Mouse (Mus musculus) lung, embryonic 16.5 days (tissue): Measurements from ENCODE around the gene Slit3. TPM values are rescaled to one million over a fixed set of nuclear protein-coding genes. Genes with fewer than 3 reads are reported as not detected.

Experiments
- ATAC-seq: fragments of 200-750 bp; cut with Nextera tagmentation; 2 replicates; pipeline ENCODE4 v1.8.0; 2017; ENCODE audit warnings: low read depth, mild to moderate bottlenecking, moderate library complexity
- H3K27ac ChIP-seq: fragments of 300-500 bp; sonication (generic); 2 replicates; pipeline ENCODE4 v1.5.1; 2014; ENCODE audit warnings: mild to moderate bottlenecking, control low read depth, low read length
- H3K27me3 ChIP-seq: fragments of 300-500 bp; sonication (generic); 2 replicates; pipeline ENCODE4 v1.6.1; 2014; ENCODE audit warnings: low read depth, low read length, mixed read lengths; ENCODE audit not compliant: control insufficient read depth, insufficient read depth
- H3K36me3 ChIP-seq: fragments of 300-500 bp; sonication (generic); 2 replicates; pipeline ENCODE4 v1.6.1; 2014; ENCODE audit warnings: low read length; ENCODE audit not compliant: control insufficient read depth, insufficient read depth
- H3K4me1 ChIP-seq: fragments of 300-500 bp; sonication (generic); replicated peaks from 2 replicates; pipeline ENCODE4 v1.6.1; 2014; ENCODE audit warnings: low read length, mixed read lengths; ENCODE audit not compliant: control insufficient read depth, insufficient read depth
- H3K4me2 ChIP-seq: fragments of 300-500 bp; sonication (generic); 2 replicates; pipeline ENCODE4 v1.6.1; 2014; ENCODE audit warnings: low read depth, low read length, control low read depth
- H3K4me3 ChIP-seq: fragments of 300-500 bp; sonication (generic); 2 replicates; pipeline ENCODE4 v1.5.1; 2014; ENCODE audit warnings: mild to moderate bottlenecking, low read length, control low read depth
- H3K9ac ChIP-seq: fragments of 300-500 bp; sonication (generic); 2 replicates; pipeline ENCODE4 v1.6.1; 2014; ENCODE audit warnings: low read length, control low read depth
- H3K9me3 ChIP-seq: fragments of 300-500 bp; sonication (generic); 2 replicates; pipeline ENCODE4 v1.6.1; 2016; ENCODE audit warnings: low read length; ENCODE audit not compliant: control insufficient read depth
- WGBS: fragments of 180-500 bp; shearing (Covaris S2); extraction: QIAGEN DNeasy Blood & Tissue Kit; methylation state at CpG from one replicate; pipeline ENCODE4 v1.1.7; 2014; 5-methylcytosine and 5-hydroxymethylcytosine counted together
- polyA plus RNA-seq: library from polyadenylated mRNA; unstranded; fragments of >200 nt; fragmentation: Nextera tagmentation; extraction: Ambion mirVana; gene quantifications from 2 replicates; pipeline ENCODE4 v1.2.1, GENCODE M21; 2015

Gene Slit3
- polyA plus RNA-seq, 1 experiment from 2014 or later: 9.1 TPM

DNA sequence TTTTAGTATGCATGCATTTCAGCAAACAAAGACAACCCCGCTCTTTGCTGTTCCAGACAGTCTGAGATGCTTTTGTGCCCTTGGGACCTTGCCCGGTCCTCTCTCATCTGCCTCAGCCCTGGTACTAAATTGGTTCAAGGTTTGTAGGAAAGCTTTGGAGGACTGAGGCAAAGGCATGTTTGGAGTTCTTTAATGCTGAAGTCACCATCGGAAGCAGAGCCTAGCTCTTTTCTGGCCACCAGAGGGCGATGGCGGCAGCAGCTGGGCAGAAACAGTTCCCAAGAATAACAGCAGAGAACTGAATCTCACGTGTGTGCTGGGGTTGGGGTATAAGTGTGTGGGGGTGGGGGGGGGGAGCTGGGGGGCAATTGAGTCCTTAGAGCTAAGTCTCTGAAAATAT lies 1.7 kb upstream of the Slit3 start:
- no peaks in the 10 kb centered on the region for H3K36me3 ChIP-seq
- H3K27ac ChIP-seq: no peak overlapping the region
- H3K9me3 ChIP-seq: no peaks in the 10 kb centered on the region
- H3K4me2 ChIP-seq: no peak overlapping the region
- 11% methylated on average over 6 of the region's 6 CpGs for WGBS
- no peak overlapping the region for H3K9ac ChIP-seq
- peaks cover 24% of the 10 kb centered on the region for H3K27me3 ChIP-seq
- ATAC-seq: no peak
- peaks cover 12% of the 10 kb centered on the region for H3K4me1 ChIP-seq
- H3K4me3 ChIP-seq: no peak overlapping the region

DNA sequence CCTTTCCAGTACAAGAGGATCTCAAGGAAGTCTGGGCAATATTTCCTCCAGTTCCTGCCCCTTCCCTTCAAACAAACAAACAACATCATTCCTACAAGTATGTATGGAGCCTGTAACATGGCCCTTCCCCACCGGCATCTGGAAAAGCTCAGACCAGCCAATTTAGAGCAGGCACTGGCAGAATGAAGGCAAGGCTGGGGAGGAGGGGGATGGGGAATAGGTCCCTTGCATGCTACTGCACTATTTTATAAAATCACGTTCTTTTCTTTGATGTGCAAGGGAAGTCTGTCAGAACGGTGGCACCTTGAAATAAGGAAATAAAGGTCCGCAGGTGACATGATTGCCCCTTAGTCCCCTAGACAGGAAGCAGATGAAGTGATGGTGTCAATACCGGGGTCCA lies 948 bp upstream of the Slit3 start:
- Histone ChIP-seq H3K27ac (no peak overlapping the region), H3K9ac (no peak overlapping the region), H3K27me3 (peaks cover 24% of the 10 kb centered on the region), H3K4me3 (no peak overlapping the region), H3K4me2 (no peak overlapping the region), H3K4me1 (peaks cover 18% of the 10 kb centered on the region), H3K36me3 (no peaks in the 10 kb centered on the region), H3K9me3 (no peaks in the 10 kb centered on the region)
- ATAC-seq: no peak
- WGBS: 30% methylated on average over 5 of the region's 5 CpGs

DNA sequence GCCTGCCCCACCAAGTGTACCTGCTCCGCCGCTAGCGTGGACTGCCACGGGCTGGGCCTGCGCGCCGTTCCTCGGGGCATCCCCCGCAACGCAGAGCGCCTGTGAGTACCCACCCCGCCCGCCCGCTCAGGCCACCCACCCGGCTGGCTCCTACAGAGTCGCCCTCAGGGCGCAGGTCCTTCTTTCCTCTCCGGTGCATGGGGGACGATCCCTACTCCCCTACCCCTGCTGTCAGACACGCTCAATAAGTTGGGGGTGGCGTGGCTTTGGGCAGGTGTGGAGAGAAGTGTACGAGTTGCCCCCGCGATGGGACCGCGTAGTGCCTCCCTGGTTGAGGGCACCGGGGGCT lies 561 bp downstream of the Slit3 start:
- H3K27me3 ChIP-seq: peaks cover 24% of the 10 kb centered on the region
- H3K4me1 ChIP-seq: peaks cover 27% of the 10 kb centered on the region
- peak overlapping the region; percentile 64 for H3K4me3 ChIP-seq
- no peaks in the 10 kb centered on the region for H3K36me3 ChIP-seq
- no peaks in the 10 kb centered on the region for H3K9me3 ChIP-seq
- ATAC-seq: 0 out of 2 replicates have a peak, but pooled peaks have one; percentile 0
- H3K9ac ChIP-seq: peak overlapping the region; percentile 65
- H3K27ac ChIP-seq: peak overlapping the region; percentile 34; the same call in 1 of the 2 replicates
- peak overlapping the region; percentile 66 for H3K4me2 ChIP-seq
- under 1% methylated on average over 24 of the region's 27 CpGs for WGBS

DNA sequence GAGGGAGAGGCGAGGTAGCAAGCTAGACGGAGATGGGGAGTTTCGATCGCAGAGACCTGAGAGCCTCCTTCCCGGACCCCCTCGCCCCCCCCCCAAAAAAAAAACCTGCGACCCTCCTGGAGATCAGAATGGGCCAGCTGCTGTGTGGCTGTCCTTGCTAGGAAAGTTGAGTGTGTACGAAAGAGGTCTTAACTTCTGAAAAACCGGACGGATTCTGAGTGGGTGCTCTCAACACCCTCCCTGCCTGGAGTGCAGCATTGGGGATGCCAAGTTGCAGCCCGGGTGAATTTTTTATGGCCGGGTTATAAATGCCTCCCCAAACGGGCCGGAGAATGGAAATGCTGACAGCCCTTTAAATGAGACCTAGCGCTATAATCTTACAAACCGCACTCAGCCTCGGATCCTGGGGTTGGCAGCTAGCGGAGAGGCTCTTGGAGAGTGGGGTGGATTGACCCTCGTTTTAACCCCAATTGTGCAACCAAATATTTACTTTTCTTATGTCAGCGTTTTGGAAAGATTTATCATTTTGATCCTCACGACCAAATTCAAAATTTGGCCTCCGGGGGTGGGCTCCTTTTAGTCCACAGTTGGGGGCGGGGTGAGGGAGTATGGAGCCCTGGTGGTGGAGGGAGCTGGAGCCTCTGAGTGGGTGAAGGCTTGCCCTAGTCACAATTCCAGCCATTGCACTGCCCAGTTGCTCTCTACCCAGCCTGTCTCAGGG lies 1.2 kb downstream of the Slit3 start:
- Histone ChIP-seq H3K27me3 (peaks cover 24% of the 10 kb centered on the region), H3K4me1 (peaks cover 29% of the 10 kb centered on the region), H3K27ac (peak overlapping the region; percentile 34), H3K9me3 (no peaks in the 10 kb centered on the region), H3K36me3 (no peaks in the 10 kb centered on the region), H3K4me3 (peak overlapping the region; percentile 64), H3K4me2 (peak overlapping the region; percentile 66), H3K9ac (peak overlapping the region; percentile 65)
- under 1% methylated on average over 23 of the region's 23 CpGs for WGBS
- no peak; the same call in 1 of the 2 replicates for ATAC-seq

DNA sequence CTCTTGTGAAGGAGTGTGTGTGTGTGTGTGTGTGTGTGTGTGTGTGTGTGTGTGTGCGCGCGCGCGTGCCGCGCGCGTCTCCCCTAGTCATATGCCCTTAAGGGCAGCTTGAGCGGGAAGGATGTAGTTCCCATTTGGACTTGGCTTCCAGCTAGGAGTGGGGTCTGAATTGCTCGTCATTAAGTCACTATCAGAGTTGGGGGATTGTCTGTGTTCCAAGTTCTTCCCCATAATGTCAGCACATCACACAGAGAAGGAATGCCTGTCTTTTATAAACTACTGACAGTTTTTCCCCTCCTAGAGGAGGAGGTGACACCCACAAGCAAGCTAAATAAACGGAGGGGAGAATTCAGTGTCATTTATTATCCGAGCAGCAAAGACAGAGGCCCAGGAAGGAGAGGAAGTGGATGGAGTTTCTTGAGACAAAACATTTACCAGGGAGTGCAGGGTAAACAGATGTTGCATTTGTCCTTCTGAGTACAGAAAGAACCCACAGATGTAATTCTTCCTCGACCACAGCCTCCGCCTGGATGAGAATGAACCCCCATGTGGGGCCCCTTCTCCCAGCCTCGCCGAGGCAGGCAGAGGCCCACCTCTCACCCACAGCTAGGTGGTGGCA lies 3.6 kb downstream of the Slit3 start:
- Histone ChIP-seq H3K9me3 (no peaks in the 10 kb centered on the region), H3K4me2 (peak overlapping the region; percentile 66), H3K27me3 (peaks cover 24% of the 10 kb centered on the region), H3K27ac (peak overlapping the region; percentile 84), H3K4me3 (no peak overlapping the region), H3K9ac (no peak overlapping the region), H3K4me1 (peaks cover 29% of the 10 kb centered on the region), H3K36me3 (no peaks in the 10 kb centered on the region)
- peak; percentile 53 for ATAC-seq
- 11% methylated on average over 17 of the region's 17 CpGs for WGBS

DNA sequence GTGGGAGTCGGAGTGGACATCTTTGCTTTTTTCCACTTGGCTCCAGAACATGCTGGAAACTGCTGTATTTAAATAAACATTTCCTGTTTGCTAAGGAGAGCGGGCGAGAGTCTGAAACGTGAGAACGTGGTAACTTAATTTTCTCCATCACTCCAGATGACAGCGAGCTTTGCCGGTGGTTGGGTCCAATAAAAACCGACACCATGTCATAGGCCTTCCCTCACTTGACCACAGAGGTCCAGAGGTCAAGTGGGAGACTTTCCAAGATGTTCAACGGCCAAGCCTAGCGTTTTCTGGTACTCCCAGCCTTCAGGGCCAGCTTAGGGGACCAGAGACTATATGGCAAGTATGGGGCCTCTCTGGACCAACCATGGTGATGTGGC lies 4.1 kb downstream of the Slit3 start:
- no peaks in the 10 kb centered on the region for H3K36me3 ChIP-seq
- no peak overlapping the region for H3K9ac ChIP-seq
- ATAC-seq: peak; percentile 31; the same call in 1 of the 2 replicates
- WGBS: 5% methylated on average over 10 of the region's 10 CpGs
- H3K4me3 ChIP-seq: no peak overlapping the region
- peak overlapping the region; percentile 66 for H3K4me2 ChIP-seq
- no peaks in the 10 kb centered on the region for H3K9me3 ChIP-seq
- H3K27ac ChIP-seq: peak overlapping the region; percentile 84
- H3K4me1 ChIP-seq: peaks cover 28% of the 10 kb centered on the region
- H3K27me3 ChIP-seq: peaks cover 21% of the 10 kb centered on the region

DNA sequence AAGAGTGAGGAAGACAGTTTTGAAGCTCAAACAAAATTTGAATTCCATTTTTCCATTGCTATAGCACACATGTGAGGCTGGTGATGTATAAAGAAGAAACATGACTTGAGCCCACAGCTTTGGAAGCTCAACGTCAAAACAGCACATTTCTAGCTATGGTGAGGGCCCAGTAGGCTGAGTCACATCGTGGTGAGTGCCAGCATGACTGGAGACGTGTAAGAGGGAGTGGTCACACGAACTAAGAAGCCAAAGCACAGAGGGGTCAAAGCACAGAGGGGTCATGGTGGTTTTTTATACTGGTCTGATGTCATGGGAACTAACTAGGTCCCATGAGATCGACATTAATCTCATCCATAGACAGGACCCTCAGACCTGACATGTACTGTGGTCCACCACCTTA lies 10.7 kb downstream of the Slit3 start:
- H3K4me2 ChIP-seq: no peak overlapping the region
- no peak overlapping the region for H3K4me3 ChIP-seq
- H3K27ac ChIP-seq: no peak overlapping the region
- peaks cover under 1% of the 10 kb centered on the region; the same call in 1 of the 2 replicates for H3K4me1 ChIP-seq
- H3K27me3 ChIP-seq: no peaks in the 10 kb centered on the region
- ATAC-seq: no peak
- no peak overlapping the region for H3K9ac ChIP-seq
- WGBS: 70% methylated on average over 5 of the region's 5 CpGs
- no peaks in the 10 kb centered on the region for H3K36me3 ChIP-seq
- H3K9me3 ChIP-seq: no peaks in the 10 kb centered on the region

DNA sequence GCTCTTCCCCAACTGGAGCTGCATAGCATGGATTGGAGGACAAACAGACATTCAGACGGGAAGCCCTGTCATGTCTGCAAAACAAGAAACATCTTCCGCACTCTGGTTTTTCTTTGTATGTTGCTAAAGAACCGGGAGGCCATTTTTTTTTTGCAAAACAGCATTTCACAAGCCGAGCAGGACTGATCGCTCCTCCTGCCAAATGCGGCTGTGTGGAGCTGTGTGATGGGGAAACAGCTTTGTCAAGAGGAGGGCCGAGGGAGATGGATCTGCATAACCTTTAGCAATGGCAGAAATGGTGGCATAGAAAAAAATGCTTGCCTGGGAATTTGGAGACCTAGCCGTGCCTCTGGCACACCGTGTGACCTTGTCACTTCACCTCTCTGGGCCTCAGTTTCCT lies 15.6 kb downstream of the Slit3 start:
- Histone ChIP-seq H3K9ac (no peak overlapping the region), H3K9me3 (no peaks in the 10 kb centered on the region), H3K4me2 (no peak overlapping the region), H3K4me1 (0 out of 2 replicates have a peak, but pooled peaks cover 3% of the 10 kb centered on the region), H3K27me3 (no peaks in the 10 kb centered on the region), H3K27ac (peak overlapping the region; percentile 65), H3K4me3 (no peak overlapping the region), H3K36me3 (no peaks in the 10 kb centered on the region)
- ATAC-seq: peak; percentile 86
- WGBS: 61% methylated on average over 9 of the region's 9 CpGs

DNA sequence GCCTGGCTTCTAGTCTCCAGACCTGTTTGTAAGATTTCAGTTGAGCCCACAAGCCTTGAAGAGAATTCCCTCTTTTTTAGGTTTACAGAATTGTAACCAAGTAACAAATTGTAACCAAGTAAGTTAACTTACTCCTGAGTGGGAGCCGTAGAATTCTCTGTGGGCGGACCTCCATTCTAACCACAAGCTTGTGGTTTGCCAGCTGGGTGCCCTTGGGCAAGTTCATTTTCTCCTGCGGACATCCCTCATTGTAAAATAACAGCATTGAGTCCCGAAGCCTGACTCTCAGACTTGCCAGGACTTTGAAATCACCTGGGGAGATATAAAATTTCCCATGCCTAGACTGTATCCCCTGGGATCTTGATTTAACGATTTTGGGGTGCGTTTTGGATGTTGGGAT lies 19.1 kb downstream of the Slit3 start:
- Histone ChIP-seq H3K4me1 (peaks cover 5% of the 10 kb centered on the region; the same call in 1 of the 2 replicates), H3K4me3 (no peak overlapping the region), H3K36me3 (no peaks in the 10 kb centered on the region), H3K27me3 (no peaks in the 10 kb centered on the region), H3K9ac (no peak overlapping the region), H3K27ac (no peak overlapping the region), H3K9me3 (no peaks in the 10 kb centered on the region), H3K4me2 (no peak overlapping the region)
- WGBS: 91% methylated on average over 6 of the region's 6 CpGs
- no peak for ATAC-seq
